Mouse (Mus musculus) MEL (cell line): ENCODE results near the gene Mecp2. TPM values are rescaled to one million over a fixed set of nuclear protein-coding genes. Genes with fewer than 3 reads are reported as not detected.

Experiments used
- DNase-seq: peaks from one replicate; pipeline ENCODE4 v3.0.0; 2011; ENCODE audit warnings: low read depth, low spot score
- H3K27ac ChIP-seq: 2 replicates; pipeline ENCODE4 v1.5.1; 2012; ENCODE audit warnings: low read depth, mild to moderate bottlenecking, control low read depth, low read length, moderate library complexity; ENCODE audit not compliant: control insufficient read depth
- H3K27me3 ChIP-seq, 2 experiments: fragments of 150-350 bp in 1 of 2; sonication (generic) in 1 of 2; 2 replicates each; pipeline ENCODE4 v1.6.1; 2012; ENCODE audit warnings: low read length in 2 of 2, mild to moderate bottlenecking in 2 of 2, improper control_type of control experiment in 1 of 2, moderate library complexity in 1 of 2; ENCODE audit not compliant: insufficient read depth in 2 of 2, control insufficient read depth in 1 of 2
- H3K36me3 ChIP-seq, 2 experiments: 2 replicates each; pipeline ENCODE4 v1.6.1; 2012 to 2014; ENCODE audit warnings: low read length in 2 of 2, improper control_type of control experiment in 1 of 2, inconsistent platforms in 1 of 2, mild to moderate bottlenecking in 1 of 2; ENCODE audit not compliant: insufficient read depth in 2 of 2, control insufficient read depth in 1 of 2
- H3K4me1 ChIP-seq, 2 experiments: fragments of 150-350 bp in 1 of 2; sonication (generic) in 1 of 2; 2 replicates each; pipeline ENCODE4 v1.6.1; 2012; ENCODE audit warnings: low read length in 2 of 2, improper control_type of control experiment in 1 of 2, mild to moderate bottlenecking in 1 of 2; ENCODE audit not compliant: insufficient read depth in 2 of 2, control insufficient read depth in 1 of 2
- H3K4me3 ChIP-seq, 2 experiments: fragments of 150-350 bp in 1 of 2; sonication (generic) in 1 of 2; 2 replicates each; pipeline ENCODE4 v1.5.1; 2012; ENCODE audit warnings: low read depth in 2 of 2, low read length in 2 of 2, mild to moderate bottlenecking in 2 of 2, moderate library complexity in 2 of 2, control low read depth in 1 of 2, improper control_type of control experiment in 1 of 2; ENCODE audit not compliant: control insufficient read depth in 1 of 2, insufficient read depth in 1 of 2
- H3K79me2 ChIP-seq: 2 replicates; pipeline ENCODE4 v1.6.1; 2012; ENCODE audit warnings: mild to moderate bottlenecking, low read length, moderate library complexity; ENCODE audit not compliant: control insufficient read depth, poor library complexity, insufficient read depth
- H3K9ac ChIP-seq: 2 replicates; pipeline ENCODE4 v1.6.1; 2012; ENCODE audit warnings: low read depth, mild to moderate bottlenecking, control low read depth, low read length, moderate library complexity; ENCODE audit not compliant: control insufficient read depth, poor library complexity, severe bottlenecking
- H3K9me3 ChIP-seq: fragments of 150-350 bp; sonication (generic); replicated peaks from 2 replicates; pipeline ENCODE4 v1.6.1; 2012; ENCODE audit warnings: mild to moderate bottlenecking, low read length, improper control_type of control experiment, moderate library complexity; ENCODE audit not compliant: insufficient read depth
- E2F4 ChIP-seq: IDR thresholded peaks from 2 replicates; pipeline ENCODE4 v1.6.1; 2011; ENCODE audit warnings: low read depth, low read length, improper control_type of control experiment, borderline replicate concordance
- GATA1 ChIP-seq: IDR thresholded peaks from 2 replicates; pipeline ENCODE4 v1.6.1; 2011; ENCODE audit warnings: low read depth, low read length, improper control_type of control experiment
- KAT2A ChIP-seq: conservative IDR thresholded peaks from 2 replicates; pipeline ENCODE4 v1.6.1; 2012; ENCODE audit warnings: low read depth, low read length, improper control_type of control experiment, inconsistent platforms
- MYC ChIP-seq: IDR thresholded peaks from 2 replicates; pipeline ENCODE4 v1.6.1; 2011; ENCODE audit warnings: low read depth, mild to moderate bottlenecking, low read length, improper control_type of control experiment, moderate library complexity
- NRF1 ChIP-seq: IDR thresholded peaks from 2 replicates; pipeline ENCODE4 v1.6.1; 2014; ENCODE audit warnings: low read depth, mild to moderate bottlenecking, inconsistent platforms, low read length, improper control_type of control experiment, moderate library complexity; ENCODE audit not compliant: poor library complexity, insufficient read depth, severe bottlenecking
- RAD21 ChIP-seq: IDR thresholded peaks from 2 replicates; pipeline ENCODE4 v1.6.1; 2011; ENCODE audit warnings: mild to moderate bottlenecking, low read depth, low read length, improper control_type of control experiment
- SIN3A ChIP-seq: IDR thresholded peaks from 2 replicates; pipeline ENCODE4 v1.6.1; 2012; ENCODE audit warnings: low read length, improper control_type of control experiment, inconsistent platforms
- SMC3 ChIP-seq: IDR thresholded peaks from 2 replicates; pipeline ENCODE4 v1.6.1; 2011; ENCODE audit warnings: low read depth, low read length, improper control_type of control experiment
- TAL1 ChIP-seq: IDR thresholded peaks from 2 replicates; pipeline ENCODE4 v1.6.1; 2012; ENCODE audit warnings: mild to moderate bottlenecking, inconsistent platforms, low read length, moderate library complexity, mixed read lengths
- TBP ChIP-seq: IDR thresholded peaks from 2 replicates; pipeline ENCODE4 v1.8.0; 2011; ENCODE audit warnings: low read depth, low read length, improper control_type of control experiment
- UBTF ChIP-seq: IDR thresholded peaks from 2 replicates; pipeline ENCODE4 v1.6.1; 2012; ENCODE audit warnings: low read depth, mild to moderate bottlenecking, inconsistent platforms, low read length, improper control_type of control experiment, moderate library complexity, borderline replicate concordance; ENCODE audit not compliant: insufficient read depth
- USF1 ChIP-seq: IDR thresholded peaks from 2 replicates; pipeline ENCODE4 v1.6.1; 2014; ENCODE audit warnings: low read depth, mild to moderate bottlenecking, inconsistent platforms, low read length, improper control_type of control experiment, moderate library complexity
- ZC3H11A ChIP-seq: IDR thresholded peaks from 2 replicates; pipeline ENCODE4 v1.6.1; 2012; ENCODE audit warnings: low read depth, mild to moderate bottlenecking, inconsistent platforms, low read length, improper control_type of control experiment
- ZKSCAN1 ChIP-seq: IDR thresholded peaks from 2 replicates; pipeline ENCODE4 v1.6.1; 2012; ENCODE audit warnings: low read depth, mild to moderate bottlenecking, inconsistent platforms, low read length, improper control_type of control experiment, moderate library complexity
- ZNF384 ChIP-seq: IDR thresholded peaks from 2 replicates; pipeline ENCODE4 v1.6.1; 2012; ENCODE audit warnings: low read depth, mild to moderate bottlenecking, inconsistent platforms, low read length, improper control_type of control experiment
- polyA plus RNA-seq, 2 experiments: library from polyadenylated mRNA; stranded (reverse) in 1 of 2; unstranded in 1 of 2; fragments of >175 nt in 1 of 2; fragments of >200 nt in 1 of 2; gene quantifications; 2 replicates each; pipeline versions ENCODE4 v1.2.1 to v1.2.4; 2012; ENCODE audit warnings: low replicate concordance in 2 of 2, low read depth in 1 of 2; ENCODE audit not compliant: insufficient read length in 2 of 2, insufficient read depth in 1 of 2, missing spikeins in 1 of 2
- total RNA-seq: library from RNA; depleted of rRNA; stranded (reverse); fragments of 300-350 nt; gene quantifications from 2 replicates; pipeline ENCODE4 v1.2.3, GENCODE M21; 2012

The Mecp2 gene
- total and polyA plus RNA-seq, 3 experiments, result 12.5 to 20.7 TPM; not detected in 1

- no peak for DNase-seq
- Histone ChIP-seq H3K9me3 (no peaks in the 10 kb centered on the region), H3K27me3 (no peaks in the 10 kb centered on the region), H3K4me1 (peaks cover 2 to 4% of the 10 kb centered on the region in 2 experiments; a peak in 2 of 4 replicates), H3K27ac (no peak overlapping the region), H3K36me3 (peaks cover 2 to 10% of the 10 kb centered on the region in 2 experiments; a peak in 3 of 4 replicates), H3K9ac (no peak overlapping the region), H3K4me3 (no peak overlapping the region), H3K79me2 (peaks cover 1% of the 10 kb centered on the region; the same call in 1 of the 2 replicates)
- TF ChIP-seq MYC (no peak), SMC3 (no peak), USF1 (no peak), SIN3A (no peak), ZKSCAN1 (no peak), ZC3H11A (no peak), NRF1 (no peak), TBP (no peak), KAT2A (no peak), RAD21 (no peak), E2F4 (no peak)
Measured at GRCm38 (mm10) chrX:74067891-74068290, 67.3 kb downstream of the Mecp2 start.

GRCm38 (mm10) chrX:74045107-74045506 is 90.1 kb downstream of the Mecp2 start:
- Histone ChIP-seq H3K4me1 (peaks cover 13 to 14% of the 10 kb centered on the region in 2 experiments), H3K9me3 (no peaks in the 10 kb centered on the region), H3K4me3 (no peak overlapping the region), H3K79me2 (no peaks in the 10 kb centered on the region), H3K27ac (no peak overlapping the region), H3K36me3 (peaks cover 0 to 17% of the 10 kb centered on the region in 2 experiments; a peak in 2 of 4 replicates), H3K9ac (no peak overlapping the region), H3K27me3 (no peaks in the 10 kb centered on the region)
- DNase-seq, result peak; percentile 38
- TF ChIP-seq ZNF384 (peak; percentile 72), UBTF (no peak), GATA1 (0 out of 2 replicates have a peak, but pooled peaks have one; percentile 25)

GRCm38 (mm10) chrX:74037702-74038375 is 97.3 kb downstream of the Mecp2 start:
- H3K4me1 ChIP-seq, result no peaks in the 10 kb centered on the region
- no peak overlapping the region for H3K27ac ChIP-seq
- no peaks in the 10 kb centered on the region for H3K27me3 ChIP-seq
- no peaks in the 10 kb centered on the region; a peak in 1 of 4 replicates for H3K36me3 ChIP-seq
- no peak overlapping the region for H3K4me3 ChIP-seq
- no peak for DNase-seq
- H3K9me3 ChIP-seq, result no peaks in the 10 kb centered on the region
- TF ChIP-seq TAL1, result no peak
- TF ChIP-seq, all 39 proteins: peak for 0
- Histone ChIP-seq H3K79me2 (no peaks in the 10 kb centered on the region), H3K9ac (no peak overlapping the region)
